Mouse (Mus musculus) retina, embryonic 14.5 days (tissue): ENCODE data around the gene Lsm5.
A peak's percentile ranks its signal among the peaks of the same experiment; 100 is the strongest.

Experiments
- DNase-seq: peaks from one replicate; pipeline ENCODE4 v3.0.0-alpha.2; 2015; ENCODE audit warnings: low spot score

The Lsm5 gene

DNA sequence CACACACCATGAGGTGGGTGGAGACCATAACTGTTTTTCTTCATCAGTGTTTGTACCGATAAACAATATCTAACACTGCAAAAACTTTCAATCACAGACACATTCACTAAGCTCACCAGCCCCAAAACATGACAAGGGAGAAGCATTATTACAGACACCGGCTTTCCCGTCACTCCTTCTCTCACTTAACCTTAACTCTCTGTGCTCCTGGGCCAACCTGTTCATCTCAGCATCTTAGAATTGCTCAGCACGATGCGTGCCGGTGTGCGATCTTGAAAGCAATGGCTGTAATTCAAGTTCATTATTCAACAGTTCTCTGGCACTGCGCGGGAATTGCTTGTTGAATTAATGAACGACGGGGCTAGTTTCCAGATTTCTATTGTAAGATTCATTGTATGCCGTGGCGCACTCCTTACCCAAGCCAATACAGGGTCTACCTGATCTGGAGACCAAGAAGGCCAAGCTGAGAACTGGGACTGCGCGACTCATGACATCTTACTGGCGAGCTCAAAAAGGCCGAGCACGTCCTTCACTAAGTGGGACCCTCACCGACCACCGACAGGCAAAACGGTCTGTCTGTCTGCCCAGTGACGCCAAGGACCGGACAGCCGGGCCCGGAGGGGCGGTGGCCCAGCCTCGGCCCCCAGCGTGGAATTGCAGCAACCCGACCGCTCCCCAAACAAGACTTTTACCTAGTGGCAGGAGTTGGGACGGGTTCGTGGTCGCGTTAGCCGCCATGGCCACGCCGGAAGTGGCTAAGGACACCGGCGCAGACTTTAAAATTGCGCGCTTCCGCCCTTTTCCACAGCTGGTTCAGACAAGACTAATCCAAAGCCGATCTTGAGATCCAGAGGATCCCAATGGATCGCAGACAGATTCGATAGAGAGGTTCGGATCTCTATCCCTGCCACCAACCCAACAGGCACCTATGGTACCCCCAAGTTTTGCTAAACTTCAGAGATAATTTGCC lies at the start of gene Lsm5:
Lsm5 (minus strand) TSS at position 780 of the 970 bp plus-strand sequence.
- peak; percentile 97 for DNase-seq

DNA sequence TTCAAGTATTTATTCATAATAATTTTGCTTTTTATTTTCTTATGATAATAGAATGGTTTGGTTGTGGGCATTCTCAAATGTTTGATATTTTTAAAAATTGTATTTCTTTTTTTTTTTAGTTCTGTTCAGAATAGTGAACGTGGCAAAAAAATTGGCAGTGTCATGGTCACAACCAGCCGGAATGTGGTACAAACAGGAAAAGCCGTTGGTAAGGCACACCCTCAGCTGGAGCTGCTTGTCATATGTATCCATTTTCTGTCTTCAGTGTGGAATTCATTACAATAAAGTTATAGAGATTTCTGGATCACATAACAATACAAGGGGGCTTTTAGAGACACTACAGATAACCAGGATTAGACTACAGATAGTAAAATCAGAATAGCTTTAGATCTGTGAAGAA lies 49.2 kb upstream of the Lsm5 start:
- DNase-seq: no peak

DNA sequence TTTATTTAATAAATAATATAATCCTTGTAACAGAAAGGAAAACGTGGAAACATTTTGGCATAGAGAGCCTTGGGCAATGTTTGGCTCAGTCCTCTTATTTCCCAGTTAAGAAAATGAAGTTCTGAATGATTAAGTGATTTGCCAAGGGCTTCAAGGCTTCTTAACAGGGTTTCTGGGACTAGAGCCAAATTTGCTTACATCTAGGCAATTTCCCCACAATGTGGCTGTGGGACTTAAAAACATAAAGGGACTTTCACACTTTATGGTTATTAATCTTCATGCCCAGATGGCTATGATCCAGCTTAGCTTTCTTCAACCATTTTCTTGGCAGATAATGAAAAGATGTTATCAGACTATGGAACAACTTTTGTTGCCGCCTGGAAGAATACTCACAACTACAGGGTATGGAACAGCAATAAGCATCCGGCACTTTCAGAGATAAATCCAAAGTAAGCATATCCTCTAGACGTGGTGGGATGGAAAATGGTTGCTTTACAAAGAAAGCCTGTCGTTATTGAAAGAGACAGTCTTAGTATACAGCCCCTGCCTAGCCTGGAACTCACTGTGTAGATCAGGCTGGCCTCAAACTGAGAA lies 41.5 kb upstream of the Lsm5 start:
- DNase-seq: no peak

DNA sequence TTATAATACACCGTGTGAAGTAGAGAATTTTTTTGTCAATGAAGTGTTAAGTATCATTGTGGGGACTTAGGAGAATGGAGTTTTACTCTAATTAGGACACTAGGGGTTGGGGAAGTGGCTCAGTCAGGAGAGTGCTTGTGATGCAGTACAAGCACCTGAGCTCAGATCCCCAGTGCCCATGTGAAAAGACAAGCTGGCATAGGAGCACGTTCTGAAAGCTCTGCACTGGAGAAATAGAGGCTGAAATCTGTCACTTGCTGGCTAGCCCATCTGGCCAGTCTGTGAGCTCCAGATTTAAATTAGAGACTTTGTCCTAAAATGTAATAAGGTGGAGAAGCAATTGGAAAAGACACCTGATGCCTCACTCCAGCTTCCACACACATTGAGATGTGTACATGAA lies 28.0 kb upstream of the Lsm5 start:
- DNase-seq: no peak

DNA sequence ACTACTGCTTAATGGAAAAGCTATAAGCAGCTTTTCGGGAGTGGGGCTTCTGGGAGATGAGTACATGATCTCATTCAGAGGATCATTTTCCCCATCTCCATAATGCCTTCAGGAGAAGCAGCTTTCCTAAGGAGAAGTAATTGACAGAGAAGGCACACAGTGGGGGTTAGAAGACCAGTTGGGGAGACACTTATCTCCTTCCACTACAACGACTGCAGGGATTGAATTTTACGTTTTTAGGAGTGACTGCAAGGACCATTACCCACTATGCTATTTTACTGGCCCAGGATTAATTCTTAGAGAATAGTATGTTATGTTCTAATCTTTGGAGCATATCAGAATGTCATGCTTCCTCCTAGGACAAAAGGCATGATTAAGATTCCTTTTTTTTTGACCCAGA lies 16.4 kb upstream of the Lsm5 start:
- no peak for DNase-seq

DNA sequence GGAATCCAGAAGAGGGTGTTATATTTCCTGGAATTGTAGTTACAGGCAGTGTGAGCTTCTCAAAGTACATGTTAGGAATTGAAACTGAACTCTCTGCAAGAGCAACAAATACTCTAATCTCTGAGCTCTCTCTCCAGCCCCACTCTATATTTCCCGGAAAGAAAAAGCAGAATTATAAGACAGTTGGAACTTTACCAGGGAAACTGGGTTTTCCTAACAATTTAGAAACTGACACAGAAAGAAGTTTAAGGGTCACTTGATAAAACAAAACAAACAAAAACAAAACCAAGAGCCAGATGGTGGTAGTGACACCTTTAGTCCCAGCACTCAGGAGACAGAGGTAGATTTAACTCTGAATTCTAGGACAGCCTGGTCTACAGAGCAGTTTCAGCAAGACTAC lies 14.6 kb upstream of the Lsm5 start:
- no peak for DNase-seq

DNA sequence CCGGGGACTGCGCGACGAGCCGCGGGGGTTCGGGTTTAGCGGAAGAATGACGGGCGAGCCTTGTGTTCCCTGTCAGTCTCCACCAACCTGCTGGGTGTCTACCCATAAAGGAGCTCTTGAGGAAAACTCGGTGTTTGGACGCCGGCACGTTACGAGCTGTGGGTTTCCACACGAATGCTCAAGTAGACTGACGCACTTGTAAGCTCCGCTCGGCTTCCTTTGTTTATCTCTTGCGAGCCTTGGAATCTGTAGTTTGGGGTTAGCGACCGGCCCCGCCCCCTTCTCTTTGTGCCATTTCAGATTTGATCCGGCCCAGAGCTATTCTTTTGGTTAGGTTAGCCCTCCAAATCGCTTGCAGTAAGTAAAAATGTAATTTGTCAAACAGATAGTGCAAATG lies 10.8 kb upstream of the Lsm5 start:
- no peak for DNase-seq

DNA sequence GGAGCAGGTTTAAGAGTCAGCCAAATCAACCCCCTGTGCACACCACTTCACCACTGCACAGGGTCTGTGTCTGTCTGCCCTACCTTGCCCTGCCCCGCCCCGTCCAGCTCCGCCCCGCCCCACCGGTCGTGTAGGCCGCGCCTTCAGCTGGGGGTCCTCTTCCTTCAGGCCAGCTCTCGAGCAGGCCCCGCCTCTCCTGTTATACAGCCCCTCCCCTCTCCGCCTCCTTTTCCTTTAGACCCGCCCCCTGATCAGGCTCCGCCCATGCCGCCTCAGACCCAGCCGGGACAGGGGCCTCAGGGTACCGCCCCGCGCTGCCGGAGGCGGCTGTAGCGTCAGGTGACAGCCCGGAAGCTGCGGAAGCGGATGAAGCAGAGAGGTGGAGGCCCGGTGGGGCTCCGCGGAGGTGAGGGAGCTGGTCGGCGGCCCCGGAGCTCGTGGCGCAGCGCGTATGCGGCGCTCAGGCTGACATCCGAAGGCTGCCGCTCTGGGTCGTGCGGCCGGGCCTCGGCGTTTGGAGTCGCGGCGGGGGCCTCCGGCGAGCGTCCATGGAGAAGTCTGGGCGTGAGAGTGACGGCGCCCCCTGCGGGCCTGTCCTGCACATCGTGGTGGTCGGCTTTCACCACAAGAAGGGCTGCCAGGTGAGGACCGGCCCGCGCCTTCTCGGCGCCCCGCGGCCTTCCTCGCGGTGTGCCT lies 10.2 kb upstream of the Lsm5 start, which contains the start of gene Avl9:
Avl9 (plus strand) TSS at position 326 of the 696 bp plus-strand sequence.
- DNase-seq: peak; percentile 98

DNA sequence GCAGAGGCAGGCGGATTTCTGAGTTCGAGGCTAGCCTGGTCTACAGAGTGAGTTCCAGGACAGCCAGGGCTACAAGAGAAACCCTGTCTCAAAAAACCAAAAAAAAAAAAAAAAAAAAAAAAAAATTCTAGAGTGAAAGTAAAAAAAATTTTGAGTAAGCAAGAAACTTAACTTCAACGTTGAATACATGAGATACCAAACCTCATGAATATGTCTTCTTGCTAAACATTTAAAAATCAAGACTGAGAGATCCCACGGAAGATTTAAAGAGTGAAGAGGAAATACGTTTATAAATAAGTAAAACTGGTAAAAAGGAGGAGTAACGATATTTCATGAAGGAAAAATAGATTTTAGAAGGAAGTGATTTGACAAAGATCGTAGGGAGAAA lies 9.7 kb upstream of the Lsm5 start:
- DNase-seq: no peak

DNA sequence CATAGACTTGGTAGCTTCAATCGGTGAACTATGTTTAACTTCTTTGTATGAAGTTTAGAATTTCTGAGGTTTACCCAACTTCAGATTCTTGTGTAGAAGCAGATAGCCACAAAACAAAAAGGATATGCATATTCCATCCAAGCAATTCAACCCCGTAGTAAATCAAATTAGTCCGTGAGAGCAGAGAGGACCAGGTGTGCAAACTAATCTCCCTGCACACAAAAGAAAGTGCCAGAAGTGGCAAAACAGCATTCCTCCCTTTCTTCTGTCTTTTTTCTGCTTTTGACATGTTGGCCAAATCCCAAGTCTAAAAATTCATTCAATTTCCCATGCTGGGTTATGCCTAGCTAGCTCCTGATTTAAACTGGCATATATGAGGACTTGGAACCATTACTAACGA lies 12.1 kb downstream of the Lsm5 start:
- DNase-seq: no peak

DNA sequence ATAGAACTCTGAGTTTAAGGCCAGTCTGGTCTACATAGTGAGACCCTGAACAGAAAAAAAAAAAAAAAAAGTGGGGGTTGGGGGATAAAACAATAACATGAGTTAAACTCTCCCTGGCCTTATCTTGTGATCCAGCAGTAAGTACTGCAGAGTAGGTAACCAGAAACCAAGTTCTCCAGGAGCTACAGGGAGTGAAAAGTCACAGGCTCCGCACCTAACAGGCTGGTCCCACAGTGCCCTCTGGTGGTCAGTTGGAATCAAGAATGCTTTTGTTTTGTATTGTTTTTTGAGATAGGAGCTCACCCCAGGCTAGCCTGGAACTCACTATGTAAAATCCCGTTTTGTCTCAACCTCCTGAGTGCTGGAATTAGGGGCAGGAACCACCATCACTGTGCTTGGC lies 13.3 kb downstream of the Lsm5 start:
- DNase-seq: peak; percentile 91

DNA sequence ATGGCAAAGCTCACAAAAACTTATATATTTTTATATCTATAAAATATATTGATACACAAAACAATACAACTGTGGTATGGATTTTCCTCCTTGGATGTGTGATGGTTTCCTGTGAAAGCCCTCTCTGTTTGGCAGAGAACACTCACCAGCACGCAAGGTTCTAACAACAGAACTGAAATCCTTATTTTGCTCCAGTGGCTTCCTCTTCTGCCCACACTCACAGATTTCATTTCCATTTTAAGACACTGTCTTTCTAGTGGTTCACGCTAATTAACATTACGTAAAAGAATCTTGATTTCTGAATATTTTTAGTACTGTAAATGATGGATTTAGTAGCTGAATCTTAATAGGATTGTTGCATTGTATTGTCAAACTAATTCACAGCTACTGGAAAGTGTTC lies 16.3 kb downstream of the Lsm5 start:
- no peak for DNase-seq

DNA sequence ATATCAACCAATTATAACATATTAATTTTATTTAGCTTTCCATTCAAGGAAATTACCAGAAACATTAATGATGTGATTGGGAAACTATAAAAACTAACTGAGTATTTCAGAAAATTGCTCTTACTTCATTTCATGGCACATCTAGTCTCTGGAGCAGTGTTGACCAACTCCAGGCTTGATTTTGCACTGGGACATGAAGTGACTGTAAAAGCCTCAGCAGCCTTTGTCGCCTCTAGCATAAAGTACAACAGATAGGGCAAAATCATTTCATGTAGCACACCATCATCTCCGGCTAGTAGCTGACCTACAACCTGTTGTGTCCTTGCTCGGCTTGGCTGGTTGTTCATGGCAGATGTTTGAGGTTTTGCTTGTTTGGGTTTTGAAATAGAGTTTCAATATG lies 40.1 kb downstream of the Lsm5 start:
- DNase-seq: no peak

DNA sequence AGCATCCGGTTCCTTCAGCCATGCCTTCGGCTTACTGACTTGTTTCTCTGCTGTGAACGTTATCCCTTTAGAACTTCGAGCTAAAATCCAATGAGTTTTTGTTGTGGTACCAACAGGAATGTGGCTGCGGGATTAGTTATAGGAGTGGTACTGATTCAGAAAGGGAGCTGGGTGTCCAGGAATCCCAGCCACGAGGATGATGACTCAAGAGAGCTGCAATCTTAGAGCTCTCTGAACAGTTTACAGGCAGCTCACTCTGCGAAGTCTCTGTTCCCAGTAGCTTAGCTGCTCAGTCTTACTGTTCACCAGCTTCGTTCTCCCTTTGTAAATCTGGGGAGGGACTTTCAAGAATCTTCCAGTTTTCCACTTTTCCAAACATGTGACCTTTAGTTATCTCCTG lies 49.1 kb downstream of the Lsm5 start:
- no peak for DNase-seq

DNA sequence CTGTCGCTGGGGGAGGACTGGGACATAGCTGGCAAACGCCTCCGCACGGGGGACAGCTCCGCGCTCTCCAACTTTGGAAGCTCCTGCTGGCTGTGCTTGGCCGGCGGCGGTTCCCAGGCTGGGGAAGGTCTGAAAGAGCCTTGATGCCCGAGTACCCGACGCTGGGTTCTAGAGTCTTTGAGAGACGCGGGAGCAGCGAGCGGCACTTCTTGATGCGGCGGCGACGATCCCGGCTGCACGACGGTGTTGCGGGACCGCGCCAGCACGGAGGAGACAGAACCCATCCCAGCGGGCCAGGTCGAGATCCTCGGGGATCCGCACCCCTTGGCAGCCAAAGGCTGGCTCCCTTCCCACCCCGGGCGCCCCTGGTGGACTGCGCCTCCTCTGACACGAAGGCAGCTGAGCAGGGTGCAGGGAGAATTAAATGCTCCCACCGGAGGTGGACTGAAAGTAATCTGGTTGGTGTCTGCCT lies 52.4 kb downstream of the Lsm5 start:
- DNase-seq: peak; percentile 53
